Mouse (Mus musculus) kidney, postnatal 0 days (tissue): Measurements from ENCODE around the gene Tff1. TPM values are rescaled to one million over a fixed set of nuclear protein-coding genes. Genes with fewer than 3 reads are reported as not detected.

Experiments used
- ATAC-seq: fragments of 200-750 bp; cut with Nextera tagmentation; replicated peaks from 2 replicates; pipeline ENCODE4 v1.8.0; 2017; ENCODE audit warnings: low read depth, moderate number of reproducible peaks, moderate TSS enrichment, moderate library complexity; ENCODE audit not compliant: low FRiP score
- DNase-seq: peaks from one replicate; pipeline ENCODE4 v3.0.0-alpha.2; 2016; ENCODE audit warnings: low spot score
- H3K27ac ChIP-seq: fragments of 300-500 bp; sonication (generic); 2 replicates; pipeline ENCODE4 v1.5.1; 2014; ENCODE audit warnings: mild to moderate bottlenecking
- H3K27me3 ChIP-seq: fragments of 300-500 bp; sonication (generic); 2 replicates; pipeline ENCODE4 v1.6.1; 2014; ENCODE audit warnings: low read length, mixed read lengths; ENCODE audit not compliant: insufficient read depth
- H3K36me3 ChIP-seq: fragments of 300-500 bp; sonication (generic); 2 replicates; pipeline ENCODE4 v1.6.1; 2014; ENCODE audit warnings: low read length, mixed read lengths; ENCODE audit not compliant: insufficient read depth
- H3K4me1 ChIP-seq: fragments of 300-500 bp; sonication (generic); replicated peaks from 2 replicates; pipeline ENCODE4 v1.6.1; 2014; ENCODE audit warnings: antibody characterized with exemption, low read length, mixed read lengths; ENCODE audit not compliant: insufficient read depth
- H3K4me2 ChIP-seq: fragments of 300-500 bp; sonication (generic); 2 replicates; pipeline ENCODE4 v1.6.1; 2014; ENCODE audit warnings: mild to moderate bottlenecking, low read length, moderate library complexity, mixed read lengths
- H3K4me3 ChIP-seq: fragments of 300-500 bp; sonication (generic); replicated peaks from 2 replicates; pipeline ENCODE4 v1.5.1; 2014; ENCODE audit warnings: low read depth, low read length
- H3K9ac ChIP-seq: fragments of 300-500 bp; sonication (generic); 2 replicates; pipeline ENCODE4 v1.6.1; 2014; ENCODE audit warnings: low read depth, low read length
- H3K9me3 ChIP-seq: fragments of 300-500 bp; sonication (generic); replicated peaks from 2 replicates; pipeline ENCODE4 v1.6.1; 2016; ENCODE audit warnings: low read length, inconsistent platforms, mixed read lengths
- CTCF ChIP-seq: IDR thresholded peaks from 2 replicates; pipeline ENCODE4 v1.5.1; 2016; ENCODE audit warnings: antibody characterized with exemption, low read depth, mild to moderate bottlenecking, moderate library complexity
- WGBS: fragments of 180-500 bp; shearing (Covaris S2); extraction: QIAGEN DNeasy Blood & Tissue Kit; methylation state at CpG from one replicate; pipeline ENCODE4 v1.1.7; 2014; 5-methylcytosine and 5-hydroxymethylcytosine counted together
- polyA plus RNA-seq: library from polyadenylated mRNA; unstranded; fragments of >200 nt; fragmentation: Nextera tagmentation; extraction: Ambion mirVana; gene quantifications from 2 replicates; pipeline ENCODE4 v1.2.1, GENCODE M21; 2015

Tff1 gene
- polyA plus RNA-seq, 1 experiment from 2014 or later = 0.62 TPM

DNA sequence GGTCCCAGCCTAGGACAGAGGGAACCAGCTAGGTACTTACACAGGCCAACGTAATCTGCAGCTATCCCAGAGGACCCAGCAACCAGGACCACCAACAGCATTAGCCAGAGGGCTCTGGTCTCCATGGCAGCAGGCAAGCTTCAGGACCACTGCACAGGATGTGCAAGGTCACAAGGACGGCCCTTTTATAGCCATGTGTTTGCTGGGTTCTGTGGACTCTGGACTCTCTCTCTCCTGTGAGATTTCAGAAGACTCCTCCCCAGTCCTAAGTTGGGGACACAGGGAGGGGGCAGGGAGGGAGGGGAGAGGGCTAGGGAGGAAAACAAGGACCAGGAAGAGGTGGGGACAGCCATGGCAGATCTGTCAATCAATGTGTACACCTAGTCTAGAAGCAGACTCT, 35.6 kb downstream of the Tff1 start, which contains the start of gene Tff3:
Gene Tff3 (minus strand): TSS at position 195 of the 400 bp plus-strand sequence.
- H3K27me3 ChIP-seq = no peaks in the 10 kb centered on the region
- ATAC-seq (no peak), DNase-seq (no peak)
- no peak within 1 kb of the TSS for H3K4me3 ChIP-seq
- WGBS = 11% methylated on average over 2 of the region's 2 CpGs
- no peak within 1 kb of the TSS for H3K4me2 ChIP-seq
- H3K9ac ChIP-seq = no peak within 1 kb of the TSS
- no peaks in the 10 kb centered on the region for H3K4me1 ChIP-seq
- no peaks in the 10 kb centered on the region for H3K9me3 ChIP-seq
- no peak for TF ChIP-seq CTCF
- H3K36me3 ChIP-seq = no peaks in the 10 kb centered on the region
- H3K27ac ChIP-seq = no peak within 1 kb of the TSS

DNA sequence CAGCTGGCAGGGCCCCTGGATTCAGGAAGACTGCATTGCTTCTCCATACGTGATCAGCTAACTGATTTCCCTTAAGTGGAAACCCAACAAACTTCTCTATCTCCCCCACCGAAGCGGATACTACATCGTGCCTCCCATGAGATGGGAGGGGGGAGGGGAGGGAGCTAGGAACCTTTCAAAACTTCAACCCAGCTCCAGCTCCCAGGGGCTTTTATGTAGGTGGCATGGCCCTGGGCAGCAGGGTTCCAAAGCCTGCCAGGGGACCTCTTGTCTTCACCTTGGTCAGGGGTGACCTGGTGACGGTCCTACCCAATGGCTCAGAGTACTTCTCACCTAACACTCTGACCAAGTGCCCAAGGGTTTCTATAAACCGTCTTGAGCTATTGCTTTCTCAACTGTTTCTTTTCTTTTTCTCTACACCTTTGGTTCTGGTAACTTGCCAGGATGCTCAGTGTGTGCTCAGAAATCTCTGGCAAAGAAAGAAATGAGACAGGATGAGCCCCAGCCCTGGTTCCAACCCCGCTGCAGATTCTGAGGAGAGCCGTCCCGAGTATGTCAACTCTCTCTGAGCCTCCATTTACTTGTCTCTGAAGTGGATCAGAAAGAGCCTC, 36.3 kb downstream of the Tff1 start:
- ATAC-seq = no peak
- no peak for TF ChIP-seq CTCF
- no peak overlapping the region for H3K27ac ChIP-seq
- H3K9ac ChIP-seq = no peak overlapping the region
- 84% methylated on average over 9 of the region's 9 CpGs for WGBS
- no peak for DNase-seq
- no peak overlapping the region for H3K4me3 ChIP-seq
- no peaks in the 10 kb centered on the region for H3K9me3 ChIP-seq
- no peaks in the 10 kb centered on the region for H3K27me3 ChIP-seq
- no peak overlapping the region for H3K4me2 ChIP-seq
- no peaks in the 10 kb centered on the region for H3K4me1 ChIP-seq
- H3K36me3 ChIP-seq = no peaks in the 10 kb centered on the region

DNA sequence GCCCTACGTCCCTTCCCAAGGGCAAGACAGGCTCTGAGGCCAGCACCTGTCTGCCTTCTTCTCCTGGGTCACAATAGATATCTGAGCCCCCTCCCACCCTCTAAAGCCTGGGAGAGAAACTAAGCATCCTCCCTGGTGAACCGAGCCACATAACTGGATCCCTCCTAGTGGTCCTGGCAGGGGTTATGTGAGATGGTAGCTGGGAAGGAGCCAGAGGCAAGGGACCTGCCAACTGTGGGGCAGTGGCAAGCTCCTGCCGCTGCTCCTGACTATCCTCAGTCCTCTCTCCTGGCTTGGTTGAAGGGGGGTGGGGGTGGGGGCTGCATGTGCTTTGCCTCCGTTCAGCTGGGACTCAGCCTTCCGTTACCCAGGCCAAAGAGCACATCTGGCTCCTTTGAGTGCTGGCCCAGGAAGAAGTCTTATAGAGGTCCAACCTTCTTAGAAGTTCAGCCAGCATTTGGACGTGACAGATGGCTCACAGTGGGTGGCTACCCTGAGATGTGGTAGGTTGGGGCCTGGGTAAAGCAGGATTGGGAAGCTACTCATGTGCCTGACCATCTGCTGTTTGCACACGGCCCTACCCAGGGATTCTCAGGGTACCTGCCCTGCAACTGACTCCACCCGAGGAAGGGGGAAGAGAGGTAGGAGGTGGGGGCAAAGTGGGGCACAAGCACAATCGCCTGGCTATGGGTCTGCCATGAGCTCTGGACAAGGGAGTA, 39.4 kb downstream of the Tff1 start:
- 34% methylated on average over 9 of the region's 9 CpGs for WGBS
- no peak for TF ChIP-seq CTCF

DNA sequence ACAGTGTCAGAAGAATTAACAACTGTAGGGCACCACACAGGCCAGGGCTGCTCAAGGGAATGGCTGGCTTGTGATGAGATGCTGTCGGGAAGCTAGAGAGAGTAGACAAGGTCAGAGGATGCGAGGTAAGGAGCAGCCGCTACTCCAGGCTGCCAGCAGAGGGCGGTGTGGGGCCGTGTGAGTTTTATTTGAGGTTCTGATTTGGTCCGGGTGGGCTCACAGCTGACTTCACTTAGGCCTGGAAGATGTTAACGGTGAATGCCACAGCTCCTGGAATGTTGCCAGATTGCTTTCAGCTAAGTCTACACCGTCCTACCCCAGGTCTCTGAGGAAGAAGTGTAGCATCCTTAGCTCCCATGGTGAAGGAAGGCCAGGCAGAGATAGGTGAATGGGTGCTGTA, 43.1 kb downstream of the Tff1 start:
- Histone ChIP-seq H3K36me3 (no peaks in the 10 kb centered on the region), H3K27ac (no peak overlapping the region), H3K9me3 (no peaks in the 10 kb centered on the region), H3K27me3 (no peaks in the 10 kb centered on the region), H3K4me3 (no peak overlapping the region), H3K4me2 (no peak overlapping the region), H3K4me1 (no peaks in the 10 kb centered on the region), H3K9ac (no peak overlapping the region)
- DNase-seq (peak; percentile 57), ATAC-seq (no peak)
- peak; percentile 87 for TF ChIP-seq CTCF
- WGBS = 10% methylated on average over 8 of the region's 8 CpGs

More for the DNA sequence above, 39.4 kb downstream of the Tff1 start:
- DNase-seq = no peak
- no peak overlapping the region for H3K4me3 ChIP-seq
- H3K4me1 ChIP-seq = no peaks in the 10 kb centered on the region
- H3K36me3 ChIP-seq = no peaks in the 10 kb centered on the region
- no peak for ATAC-seq
- no peaks in the 10 kb centered on the region for H3K27me3 ChIP-seq
- no peak overlapping the region for H3K4me2 ChIP-seq
- no peak overlapping the region for H3K9ac ChIP-seq
- no peaks in the 10 kb centered on the region for H3K9me3 ChIP-seq
- no peak overlapping the region for H3K27ac ChIP-seq

DNA sequence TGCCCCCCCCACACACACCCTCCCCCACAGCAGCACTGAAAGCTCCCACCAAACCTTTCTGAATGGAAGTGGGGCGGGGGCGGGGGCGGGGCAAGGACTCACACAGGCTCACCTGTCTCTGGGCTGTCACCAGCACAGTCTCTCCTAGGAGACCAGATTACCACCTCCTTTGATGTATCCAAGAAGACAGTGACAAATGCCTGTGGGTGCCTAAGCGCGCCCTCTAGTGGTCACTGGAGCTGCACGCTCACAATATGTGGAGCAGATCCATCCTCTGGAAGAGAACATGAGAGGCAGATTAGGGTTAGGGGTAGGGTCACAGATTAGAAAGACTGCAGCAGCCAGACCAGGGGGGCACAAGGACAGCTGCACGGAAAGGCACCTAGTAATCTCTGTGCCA, 45.6 kb downstream of the Tff1 start:
- Histone ChIP-seq H3K27me3 (no peaks in the 10 kb centered on the region), H3K9ac (no peak overlapping the region), H3K9me3 (no peaks in the 10 kb centered on the region), H3K27ac (no peak overlapping the region), H3K36me3 (no peaks in the 10 kb centered on the region), H3K4me2 (no peak overlapping the region), H3K4me3 (no peak overlapping the region), H3K4me1 (no peaks in the 10 kb centered on the region)
- ATAC-seq (peak; percentile 66; the same call in 1 of the 2 replicates), DNase-seq (peak; percentile 81)
- WGBS = 7% methylated on average over 7 of the region's 7 CpGs
- TF ChIP-seq CTCF = peak; percentile 90

DNA sequence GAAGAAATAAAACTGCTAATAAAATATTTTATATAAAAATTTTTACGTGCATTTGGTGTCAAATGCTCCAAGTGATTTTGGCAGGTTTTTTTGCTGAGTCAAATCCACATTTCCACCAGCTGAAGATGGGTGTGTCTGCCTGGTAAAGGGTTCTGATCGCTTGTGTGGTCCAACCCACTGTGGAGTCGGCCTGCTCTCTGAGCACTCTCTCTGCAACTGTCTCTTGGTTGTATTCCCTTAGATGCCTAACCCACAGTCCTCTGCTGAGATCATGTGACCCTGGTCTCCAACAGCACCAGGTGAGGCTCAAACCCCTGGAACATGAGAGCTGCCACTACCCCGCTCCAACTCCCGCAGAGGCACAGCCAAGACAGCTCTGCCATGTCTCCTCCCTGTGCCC, 47.1 kb downstream of the Tff1 start:
- Histone ChIP-seq H3K27me3 (no peaks in the 10 kb centered on the region), H3K4me3 (no peak overlapping the region), H3K27ac (no peak overlapping the region), H3K4me1 (no peaks in the 10 kb centered on the region), H3K9me3 (no peaks in the 10 kb centered on the region), H3K4me2 (no peak overlapping the region), H3K36me3 (no peaks in the 10 kb centered on the region), H3K9ac (no peak overlapping the region)
- TF ChIP-seq CTCF = no peak
- ATAC-seq (no peak), DNase-seq (no peak)
- WGBS = 90% methylated on average over 5 of the region's 5 CpGs
